Mouse (Mus musculus) C2C12 (cell line): ENCODE data around the gene Pdcd1. TPM values are rescaled to one million over a fixed set of nuclear protein-coding genes. Genes with fewer than 3 reads are reported as not detected.
"Not testable (repeated sequence)": the region's sequence is repeated elsewhere in the genome, so short reads cannot be mapped to it uniquely, and the experiment has no call there.

Experiments
- H3K27me3 ChIP-seq: one replicate; pipeline ENCODE4 v1.6.1; 2011; ENCODE audit not compliant: control insufficient read depth, insufficient read depth, insufficient read length
- H3K36me3 ChIP-seq: one replicate; pipeline ENCODE4 v1.6.1; 2011; ENCODE audit not compliant: control insufficient read depth, insufficient read depth
- H3K4me3 ChIP-seq: one replicate; pipeline ENCODE4 v1.5.1; 2011; ENCODE audit warnings: mild to moderate bottlenecking, control low read depth; ENCODE audit not compliant: poor library complexity, insufficient read depth, severe bottlenecking
- H3K79me2 ChIP-seq: one replicate; pipeline ENCODE4 v1.6.1; 2011; ENCODE audit not compliant: control insufficient read depth, insufficient read depth
- H3K79me3 ChIP-seq: one replicate; pipeline ENCODE4 v1.6.1; 2011; ENCODE audit warnings: low read depth, control low read depth
- H3ac ChIP-seq: one replicate; pipeline ENCODE3; 2011; ENCODE audit warnings: low read depth; ENCODE audit not compliant: control insufficient read depth, insufficient read length
- CEBPB ChIP-seq: IDR thresholded peaks from one replicate; pipeline ENCODE4 v1.6.1; 2011; ENCODE audit warnings: low read depth, mild to moderate bottlenecking, control low read depth, moderate library complexity
- CTCF ChIP-seq: IDR thresholded peaks from one replicate; pipeline ENCODE4 v1.5.1; 2011; ENCODE audit not compliant: control insufficient read depth, insufficient read depth, insufficient read length
- FOSL1 ChIP-seq: IDR thresholded peaks from one replicate; pipeline ENCODE4 v1.8.0; 2011; ENCODE audit warnings: mild to moderate bottlenecking, low read length; ENCODE audit not compliant: poor library complexity, insufficient read depth, severe bottlenecking
- MAX ChIP-seq: IDR thresholded peaks from one replicate; pipeline ENCODE4 v1.6.1; 2011; ENCODE audit warnings: mild to moderate bottlenecking, control low read depth
- MYOD1 ChIP-seq: IDR thresholded peaks from one replicate; pipeline ENCODE4 v1.6.1; 2011; ENCODE audit warnings: low read depth; ENCODE audit not compliant: control insufficient read depth, insufficient read length
- MYOG ChIP-seq: IDR thresholded peaks from one replicate; pipeline ENCODE4 v1.6.1; 2011; ENCODE audit not compliant: control insufficient read depth, insufficient read length; ENCODE audit errors: extremely low read depth
- USF1 ChIP-seq: IDR thresholded peaks from one replicate; pipeline ENCODE4 v1.6.1; 2011; ENCODE audit warnings: low read depth, mild to moderate bottlenecking, control low read depth, moderate library complexity
- polyA plus RNA-seq: library from polyadenylated mRNA; unstranded; fragments of >200 nt; fragmentation: generic; extraction: Trizol; gene quantifications from one replicate; pipeline ENCODE4 v1.2.1, GENCODE M21; 2012; ENCODE audit warnings: missing spikeins

Pdcd1 gene
- polyA plus RNA-seq, 1 experiment = not detected

- Histone ChIP-seq H3K4me3 (no peak overlapping the region), H3K36me3 (no peaks in the 10 kb centered on the region), H3K27me3 (peaks cover 33% of the 10 kb centered on the region), H3K79me3 (no peaks in the 10 kb centered on the region), H3ac (no peak overlapping the region), H3K79me2 (no peaks in the 10 kb centered on the region)
- no peak for TF ChIP-seq FOSL1
- TF ChIP-seq CTCF = no peak
- no peak for TF ChIP-seq MYOD1
Measured at GRCm38 (mm10) chr1:94027506-94028108, 24.7 kb downstream of the Pdcd1 start.

GRCm38 (mm10) chr1:94020151-94020550, 32.2 kb downstream of the Pdcd1 start, which contains the start of gene Neu4:
Gene Neu4, plus strand, starts transcription at chr1:94020451.
- TF ChIP-seq MYOG (no peak), CEBPB (no peak), USF1 (no peak), CTCF (no peak), FOSL1 (no peak), MAX (no peak), MYOD1 (no peak)
- peaks cover 37% of the 10 kb centered on the region for H3K27me3 ChIP-seq
- no peak within 1 kb of the TSS for H3ac ChIP-seq
- H3K79me2 ChIP-seq = no peaks in the 10 kb centered on the region
- no peaks in the 10 kb centered on the region for H3K36me3 ChIP-seq
- H3K79me3 ChIP-seq = no peaks in the 10 kb centered on the region
- no peak within 1 kb of the TSS for H3K4me3 ChIP-seq

- no peak overlapping the region for H3K4me3 ChIP-seq
- no peaks in the 10 kb centered on the region for H3K79me2 ChIP-seq
- H3K27me3 ChIP-seq = peaks cover 11% of the 10 kb centered on the region
- no peaks in the 10 kb centered on the region for H3K36me3 ChIP-seq
- no peak overlapping the region for H3ac ChIP-seq
- TF ChIP-seq USF1 = no peak
- no peak for TF ChIP-seq CEBPB
- TF ChIP-seq CTCF = no peak
- TF ChIP-seq FOSL1 = no peak
- TF ChIP-seq MAX = no peak
- no peak for TF ChIP-seq MYOG
- no peak for TF ChIP-seq MYOD1
- no peaks in the 10 kb centered on the region for H3K79me3 ChIP-seq
Measured at GRCm38 (mm10) chr1:94011643-94012042, 40.7 kb downstream of the Pdcd1 start.

DNA sequence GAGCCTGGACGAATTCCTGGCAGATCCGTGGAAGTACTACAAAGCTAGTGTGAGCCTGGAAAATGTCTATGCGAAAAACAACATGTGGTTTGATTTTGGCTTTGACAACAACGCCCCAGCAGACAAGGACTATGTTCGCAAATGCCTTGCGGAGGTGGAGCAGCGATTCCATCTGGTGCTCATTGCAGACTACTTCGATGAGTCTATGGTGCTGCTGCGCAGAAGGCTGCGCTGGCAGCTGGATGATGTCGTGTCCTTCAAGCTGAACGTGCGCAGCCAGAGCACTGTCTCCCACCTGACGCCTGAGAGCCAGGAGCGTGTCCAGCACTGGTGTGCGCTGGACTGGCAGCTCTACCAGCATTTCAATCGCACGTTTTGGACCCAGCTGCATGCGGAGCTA, 43.5 kb downstream of the Pdcd1 start:
- H3K27me3 ChIP-seq, H3K4me3 ChIP-seq, H3ac ChIP-seq, H3K79me2 ChIP-seq, H3K79me3 ChIP-seq, H3K36me3 ChIP-seq: not testable (repeated sequence)

GRCm38 (mm10) chr1:94005954-94006506, 46.3 kb downstream of the Pdcd1 start:
- H3K79me3 ChIP-seq, H3ac ChIP-seq, H3K79me2 ChIP-seq, H3K27me3 ChIP-seq, H3K36me3 ChIP-seq, H3K4me3 ChIP-seq: not testable (repeated sequence)

DNA sequence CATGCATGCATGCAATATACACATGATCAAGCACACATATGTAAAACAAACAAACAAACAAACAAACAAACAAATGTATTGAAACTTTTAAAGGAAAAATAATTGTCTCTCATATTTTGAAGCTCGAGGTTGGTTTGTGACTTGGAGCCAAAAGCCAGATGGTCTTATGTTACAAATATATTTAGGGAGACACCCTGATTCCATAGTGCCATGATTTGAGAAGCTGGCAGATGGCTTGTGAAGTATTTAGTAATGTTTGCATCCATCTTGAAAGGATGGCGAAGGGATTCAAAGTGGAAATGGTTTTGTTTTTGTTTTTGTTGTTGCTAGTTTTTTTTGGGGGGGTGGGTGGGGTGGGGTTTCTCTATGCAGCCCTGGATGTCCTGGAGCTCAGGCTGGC, 51.3 kb downstream of the Pdcd1 start:
- Histone ChIP-seq H3K79me2 (no peaks in the 10 kb centered on the region), H3ac (no peak overlapping the region), H3K79me3 (no peaks in the 10 kb centered on the region), H3K36me3 (no peaks in the 10 kb centered on the region), H3K4me3 (no peak overlapping the region), H3K27me3 (no peaks in the 10 kb centered on the region)
- TF ChIP-seq MAX = no peak
- no peak for TF ChIP-seq MYOG
- no peak for TF ChIP-seq FOSL1
- no peak for TF ChIP-seq CTCF
- no peak for TF ChIP-seq CEBPB
- TF ChIP-seq MYOD1 = no peak
- TF ChIP-seq USF1 = no peak

GRCm38 (mm10) chr1:93991491-93991890, 60.9 kb downstream of the Pdcd1 start:
- H3K27me3 ChIP-seq, H3K79me3 ChIP-seq, H3K36me3 ChIP-seq, H3K79me2 ChIP-seq, H3ac ChIP-seq, H3K4me3 ChIP-seq: not testable (repeated sequence)

DNA sequence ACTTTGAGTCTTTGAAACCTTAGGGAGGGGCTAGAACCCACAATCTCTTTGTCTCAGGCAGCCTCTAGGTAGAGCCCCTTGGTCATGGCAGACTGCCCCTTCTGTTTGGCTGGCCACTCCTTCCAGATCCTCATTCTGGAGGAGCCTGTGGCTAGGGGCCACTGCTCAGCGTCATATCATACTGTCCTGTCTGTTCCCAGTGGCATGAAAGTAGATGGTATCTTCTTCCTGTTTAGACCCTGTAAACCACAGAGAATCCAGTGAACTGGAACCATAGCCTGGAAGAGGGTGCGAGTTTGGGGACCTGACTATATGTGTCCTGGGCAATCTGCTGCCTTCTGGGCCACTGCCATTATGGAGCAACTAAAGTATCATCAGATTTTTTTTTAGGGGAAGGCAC, 61.3 kb downstream of the Pdcd1 start:
- not testable (repeated sequence) for H3K79me2 ChIP-seq, H3ac ChIP-seq, H3K36me3 ChIP-seq, H3K4me3 ChIP-seq, H3K79me3 ChIP-seq, H3K27me3 ChIP-seq

DNA sequence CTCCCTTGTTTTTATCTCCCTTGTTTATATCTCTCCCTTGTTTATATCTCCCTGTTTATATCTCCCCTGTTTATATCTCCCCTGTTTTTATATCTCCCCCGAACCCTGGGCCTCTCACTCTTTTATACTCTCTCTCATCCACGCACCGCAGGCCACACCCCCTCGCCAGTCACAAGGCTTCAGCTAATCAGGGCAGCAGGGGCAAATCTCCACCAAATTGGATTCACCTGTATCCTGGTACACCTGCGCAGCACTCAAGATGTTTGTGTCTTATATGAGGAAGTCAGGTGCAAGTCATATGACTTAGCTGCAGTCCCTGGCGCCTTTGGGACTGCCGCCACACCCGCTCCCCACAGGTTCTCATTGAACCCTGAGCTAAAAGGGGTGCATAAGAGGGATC, 62.1 kb downstream of the Pdcd1 start, which contains the start of gene Gal3st2c:
Gal3st2c (plus strand) TSS at position 301 of the 400 bp plus-strand sequence.
- not testable (repeated sequence) for H3K79me2 ChIP-seq, H3ac ChIP-seq, H3K27me3 ChIP-seq, H3K4me3 ChIP-seq, H3K36me3 ChIP-seq, H3K79me3 ChIP-seq
